Mouse (Mus musculus): ENCODE data around the gene Zfp157.
"Not testable (repeated sequence)": the region's sequence is repeated elsewhere in the genome, so short reads cannot be mapped to it uniquely, and the experiment has no call there.

Gene Zfp157

DNA sequence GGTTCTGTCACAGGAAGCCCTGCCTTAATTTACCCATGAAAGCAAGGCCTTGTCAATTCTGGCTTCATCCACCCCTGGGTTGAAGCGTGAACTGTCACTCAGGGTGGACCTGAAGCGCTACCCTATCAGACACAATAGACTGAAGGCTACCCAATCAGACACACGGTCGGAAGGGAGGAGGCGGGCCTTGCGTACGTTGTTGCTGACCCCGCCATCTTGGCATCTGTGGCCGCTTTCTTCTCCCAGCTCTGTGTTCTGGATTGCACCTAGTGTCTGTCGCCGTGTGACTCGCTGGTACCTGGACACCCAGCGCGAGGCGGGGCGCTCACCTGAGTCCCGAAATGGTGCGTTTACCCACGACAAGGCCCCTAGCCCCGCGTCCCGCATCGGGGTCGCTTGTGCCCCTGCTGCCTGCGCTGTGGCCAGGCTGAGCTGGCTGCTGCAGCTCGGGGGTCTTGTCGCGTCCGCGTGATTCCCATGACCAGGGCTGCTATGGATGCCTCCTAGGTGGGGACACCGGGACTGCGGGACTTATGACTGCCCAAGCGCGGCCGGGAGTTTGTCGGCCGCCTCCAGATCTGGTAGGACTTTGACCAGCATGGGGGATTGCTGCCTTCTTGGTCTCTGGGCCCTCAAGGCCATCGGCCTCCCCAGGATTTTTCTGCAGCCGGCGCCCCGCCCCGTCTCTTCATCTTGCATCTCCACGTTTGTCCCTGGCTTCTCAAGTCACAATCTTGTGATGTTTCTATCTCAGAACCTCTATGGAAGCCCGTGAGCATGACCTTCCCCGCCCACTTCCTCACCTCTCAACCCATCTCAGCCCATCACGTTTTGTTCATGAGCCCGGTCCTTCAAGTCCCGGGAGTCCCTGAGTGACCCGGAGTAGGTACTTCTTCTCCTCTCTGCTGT, at the start of gene Zfp157:
Zfp157 (plus strand) TSS at position 183 of the 909 bp plus-strand sequence.
- peak; percentile 84 for DNase-seq (ENCODE audit: low read depth, low spot score)

DNA sequence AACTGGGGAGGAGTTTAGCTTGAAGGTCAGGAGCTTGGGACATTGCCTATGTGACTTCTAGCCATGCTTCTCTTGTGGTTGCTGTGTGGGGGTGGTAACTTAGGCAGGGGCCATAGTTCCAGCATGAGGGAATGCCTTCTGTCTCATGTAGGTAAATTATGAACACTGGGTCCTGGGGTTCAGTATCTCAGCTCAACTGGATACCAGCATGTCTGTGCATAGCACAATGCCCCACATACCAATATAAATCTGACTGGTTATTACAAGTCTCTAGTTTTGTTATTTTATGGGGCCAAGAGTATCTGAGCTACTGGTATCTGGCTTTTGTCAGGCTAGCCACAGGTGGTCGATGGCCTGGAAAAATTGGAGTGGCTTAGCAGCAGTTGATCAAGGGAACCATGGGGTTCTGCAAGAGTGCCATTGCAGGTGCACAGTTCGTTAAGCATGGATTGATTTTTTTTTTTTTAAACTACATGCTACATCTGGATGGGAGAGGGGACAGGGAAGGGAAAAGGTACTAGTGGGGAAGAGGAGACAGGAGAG, 43.4 kb upstream of the Zfp157 start:
- no peak for DNase-seq (ENCODE audit: low read depth, low spot score)

DNA sequence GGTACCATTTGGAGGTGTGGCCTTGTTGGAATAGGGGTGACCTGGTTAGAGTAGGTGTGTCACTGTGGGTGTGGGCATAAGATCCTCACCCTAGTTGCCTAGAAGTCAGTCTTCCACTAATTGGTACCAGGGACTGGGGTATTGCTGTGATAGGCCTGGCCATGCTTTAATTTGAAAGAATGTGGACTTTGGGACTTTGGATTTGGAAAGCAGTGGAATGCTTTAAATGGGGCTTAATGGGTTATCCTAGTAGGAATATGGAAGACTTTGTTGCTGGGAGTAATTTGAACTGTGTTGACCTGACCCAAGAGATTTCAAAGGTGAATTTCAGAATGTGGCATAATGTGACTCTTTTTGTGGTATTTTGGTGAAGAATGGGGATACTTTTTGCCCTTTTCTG, 40.8 kb upstream of the Zfp157 start:
- not testable (repeated sequence) for DNase-seq (ENCODE audit: low read depth, low spot score)

DNA sequence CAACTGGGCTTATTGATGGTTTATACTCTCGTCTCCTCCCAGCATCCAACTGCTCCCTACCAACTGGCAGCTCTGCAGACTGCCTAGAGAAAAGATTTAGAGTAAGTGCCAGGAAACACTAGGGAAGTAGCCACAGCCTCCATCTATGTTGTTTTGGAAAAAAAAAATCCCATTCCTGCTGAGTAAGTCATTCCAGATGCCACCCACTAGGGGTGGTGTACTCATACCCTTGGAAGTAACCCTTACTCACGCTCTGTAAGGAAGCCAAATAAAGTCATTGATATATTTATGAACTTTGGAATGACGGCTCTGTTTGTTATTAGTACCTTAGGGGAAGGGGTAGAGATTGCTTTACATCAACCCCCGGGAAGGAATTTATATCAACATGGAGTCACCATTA, 17.1 kb downstream of the Zfp157 start:
- no peak for DNase-seq (ENCODE audit: low read depth, low spot score)

DNA sequence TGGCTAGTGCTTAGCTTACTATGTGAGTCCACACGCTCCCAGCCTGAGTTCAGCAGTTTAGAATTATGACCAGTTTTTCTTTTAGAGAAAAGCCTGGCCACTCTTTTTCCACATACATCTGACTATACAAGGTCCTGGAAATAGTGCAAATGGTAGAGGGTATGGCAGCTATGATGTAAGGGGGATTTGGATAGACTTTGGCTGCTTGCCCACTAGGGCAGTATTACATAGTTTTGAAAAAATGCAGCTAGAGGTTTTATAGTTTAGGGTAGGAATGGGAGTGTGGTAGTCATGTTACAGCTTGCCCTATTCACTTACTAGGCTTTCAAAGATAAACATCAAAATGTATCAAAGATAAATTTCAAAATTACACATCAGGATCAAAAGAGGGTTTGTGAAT, 17.8 kb downstream of the Zfp157 start:
- no peak for DNase-seq (ENCODE audit: low read depth, low spot score)

DNA sequence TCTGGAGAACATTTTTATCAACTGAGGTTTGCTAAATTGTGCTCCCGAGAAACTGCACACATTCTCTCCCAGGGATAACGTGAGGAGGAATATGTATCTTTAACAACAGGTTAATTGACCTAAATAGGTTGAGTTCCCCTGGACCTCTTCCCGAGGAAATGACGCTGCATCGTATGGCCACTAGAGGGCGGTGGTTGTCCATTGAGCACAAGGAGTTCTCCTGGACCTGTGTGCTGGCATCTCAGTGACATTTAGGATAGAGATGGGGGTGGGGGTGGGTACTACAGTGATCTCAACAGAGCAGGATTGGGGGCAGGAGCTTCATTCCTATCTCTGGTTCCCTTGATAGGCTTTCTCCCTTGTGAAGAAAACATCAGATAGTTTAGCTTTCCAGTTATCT, 32.3 kb downstream of the Zfp157 start:
- DNase-seq (ENCODE audit: low read depth, low spot score): peak; percentile 59

DNA sequence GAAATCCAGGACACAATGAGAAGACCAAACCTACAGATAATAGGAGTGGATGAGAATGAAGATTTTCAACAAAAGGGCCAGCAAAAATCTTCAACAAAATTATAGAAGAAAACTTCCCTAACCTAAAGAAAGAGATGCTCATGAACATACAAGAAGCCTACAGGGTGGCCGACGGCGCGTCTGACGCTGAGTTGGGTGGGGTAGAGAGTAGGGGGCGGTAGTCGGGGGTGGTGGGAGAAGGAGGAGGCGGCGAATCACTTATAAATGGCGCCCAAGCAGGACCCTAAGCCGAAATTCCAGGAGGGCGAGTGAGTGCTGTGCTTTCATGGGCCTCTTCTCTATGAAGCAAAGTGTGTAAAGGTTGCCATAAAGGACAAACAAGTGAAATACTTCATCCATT, 63.3 kb downstream of the Zfp157 start:
- not testable (repeated sequence) for DNase-seq (ENCODE audit: low read depth, low spot score)
